Mouse (Mus musculus) C2C12 (cell line): ENCODE data around the gene Ezr.

ENCODE experiments used
- CTCF ChIP-seq: IDR thresholded peaks from one replicate; pipeline ENCODE4 v1.5.1; 2011; ENCODE audit not compliant: control insufficient read depth, insufficient read depth, insufficient read length
- FOSL1 ChIP-seq: IDR thresholded peaks from one replicate; pipeline ENCODE4 v1.8.0; 2011; ENCODE audit warnings: mild to moderate bottlenecking, low read length; ENCODE audit not compliant: poor library complexity, insufficient read depth, severe bottlenecking
- MYOD1 ChIP-seq: IDR thresholded peaks from one replicate; pipeline ENCODE4 v1.6.1; 2011; ENCODE audit warnings: low read depth; ENCODE audit not compliant: control insufficient read depth, insufficient read length
- USF1 ChIP-seq: IDR thresholded peaks from one replicate; pipeline ENCODE4 v1.6.1; 2011; ENCODE audit warnings: low read depth, mild to moderate bottlenecking, control low read depth, moderate library complexity

GRCm38 (mm10) chr17:6830004-6830592 lies 47.5 kb upstream of the Ezr start:
- TF ChIP-seq CTCF = no peak
- TF ChIP-seq MYOD1 = no peak
- TF ChIP-seq FOSL1 = no peak
- no peak for TF ChIP-seq USF1
